ENCODE assay signal across 8 mouse cellular contexts in genomic region chr1:181880752-181881325, GRCm38 (mm10). TPM values are rescaled to one million over a fixed set of nuclear protein-coding genes. Genes with fewer than 3 reads are reported as not detected.
DNase-seq lines count a peak whose midpoint lies in the region; ATAC-seq and TF ChIP-seq lines count a peak whose summit lies in the region.

No protein-coding gene starts in this region.

- H3K4me2 ChIP-seq in lung, embryonic 14.5 days, result 0 out of 2 replicates have a peak overlapping the region, but pooled peaks have one; percentile 39
- H3K4me2 ChIP-seq in heart, postnatal 0 days (ENCODE audit: low read depth, low read length), result no peak overlapping the region

- no peaks in the 10 kb centered on the region for H3K4me1 ChIP-seq in lung, embryonic 14.5 days (ENCODE audit: insufficient read depth)
- H3K4me1 ChIP-seq in heart, postnatal 0 days (ENCODE audit: control insufficient read depth, insufficient read depth), result 0 out of 2 replicates have a peak, but pooled peaks cover 7% of the 10 kb centered on the region

- no peak for TF ChIP-seq EP300 in heart, postnatal 0 days (IDR thresholded peaks at IDR 0.05; ENCODE audit: low read depth)

- DNase-seq in adrenal gland, postnatal 14 days, result peak; percentile 22
- no peak for DNase-seq in adrenal gland, adult 18-20 months (ENCODE audit: low spot score in 2 of 2)
- DNase-seq in lung, embryonic 14.5 days, result peak; percentile 30
- DNase-seq in lung, postnatal 10 days, result no peak
- DNase-seq in heart, postnatal 0 days (ENCODE audit: low spot score), result no peak
- DNase-seq in testis, postnatal 10 days (ENCODE audit: low spot score), result peak; percentile 54
- DNase-seq in T-cell, adult 2 months (ENCODE audit: low spot score), result no peak
- no peak for DNase-seq in left cerebral cortex, postnatal 25 days (ENCODE audit: low spot score in 2 of 2)

- WGBS in lung, embryonic 14.5 days, result 48% methylated on average over 15 of the region's 15 CpGs
- WGBS in heart, postnatal 0 days, result 49% methylated on average over 15 of the region's 15 CpGs

- no peak overlapping the region for H3K4me3 ChIP-seq in lung, embryonic 14.5 days (ENCODE audit: low read depth, low read length)
- no peak overlapping the region for H3K4me3 ChIP-seq in heart, postnatal 0 days (ENCODE audit: low read depth, low read length)

- no peaks in the 10 kb centered on the region for H3K27me3 ChIP-seq in lung, embryonic 14.5 days (ENCODE audit: insufficient read depth, low read length)
- H3K27me3 ChIP-seq in heart, postnatal 0 days (ENCODE audit: control insufficient read depth, insufficient read depth, low read length), result no peaks in the 10 kb centered on the region

- no peak overlapping the region; the same call in 1 of the 2 replicates for H3K9ac ChIP-seq in lung, embryonic 14.5 days
- H3K9ac ChIP-seq in heart, postnatal 0 days (replicated peaks; ENCODE audit: low read depth, low read length), result no peak overlapping the region

- peak; percentile 28; the same call in 1 of the 2 replicates for TF ChIP-seq CTCF in lung, embryonic 14.5 days (IDR thresholded peaks at IDR 0.05; ENCODE audit: low read depth)
- peak; percentile 35 for TF ChIP-seq CTCF in heart, postnatal 0 days (IDR thresholded peaks at IDR 0.05; ENCODE audit: low read depth)

- no peaks in the 10 kb centered on the region for H3K36me3 ChIP-seq in lung, embryonic 14.5 days (ENCODE audit: insufficient read depth)
- no peaks in the 10 kb centered on the region for H3K36me3 ChIP-seq in heart, postnatal 0 days (replicated peaks; ENCODE audit: control insufficient read depth, insufficient read depth, low read length)

- H3K27ac ChIP-seq in lung, embryonic 14.5 days (ENCODE audit: low read depth), result no peak overlapping the region
- no peak overlapping the region for H3K27ac ChIP-seq in heart, postnatal 0 days (ENCODE audit: low read depth)

- H3K9me3 ChIP-seq in lung, embryonic 14.5 days (ENCODE audit: low read depth, low read length), result no peaks in the 10 kb centered on the region
- H3K9me3 ChIP-seq in heart, postnatal 0 days (replicated peaks; ENCODE audit: control insufficient read depth, low read length), result no peaks in the 10 kb centered on the region

- intact Hi-C loops in left cerebral cortex, postnatal 25 days (cut with DNase I), result loop anchor here (5.0 to 10.0 kb wide), 3 partner anchors 39 to 664 kb away; partner anchors contain the start of gene Lbr

- no peak; the same call in 1 of the 2 replicates for ATAC-seq in lung, embryonic 14.5 days (ENCODE audit: insufficient read depth)
- ATAC-seq in heart, postnatal 0 days (ENCODE audit: insufficient read depth, low read depth), result peak; percentile 12; the same call in 1 of the 2 replicates

RNA-seq across cellular contexts. Expression of gene Lbr, which starts 38.0 kb away (rescaled TPM):
- total RNA-seq in adrenal gland, postnatal 14 days (2021), result 33.7 and 42.9 TPM in 2 replicates
- total RNA-seq in adrenal gland, adult 18-20 months (2021), result 10 to 100 TPM; 15.6 to 17.9 TPM
- 137 and 141 TPM in 2 replicates for polyA plus RNA-seq in lung, embryonic 14.5 days (2014; fragmentation: Nextera tagmentation; extraction: Ambion mirVana)
- total RNA-seq in heart, postnatal 0 days (2014; rRNA removed; ENCODE audit: low replicate concordance), result 47.2 and 71.9 TPM in 2 replicates
- polyA plus RNA-seq in heart, postnatal 0 days (2015; fragmentation: Nextera tagmentation; extraction: Ambion mirVana), result 29.7 and 31.3 TPM in 2 replicates
- total RNA-seq in left cerebral cortex, postnatal 25 days (2021), result 10 to 100 TPM; 12.7 to 12.9 TPM

Comparison
In these comparisons a context has a peak if more than half of its experiments do, and no peak if none do; other contexts are left out.
1. DNase-seq: peak in adrenal gland, postnatal 14 days (single experiment), lung, embryonic 14.5 days (single experiment) and testis, postnatal 10 days (single experiment); none in adrenal gland, adult 18-20 months (0 of 2), lung, postnatal 10 days (single experiment), heart, postnatal 0 days (single experiment), T-cell, adult 2 months (single experiment) and left cerebral cortex, postnatal 25 days (0 of 2).